Mouse (Mus musculus) embryonic fibroblast, embryonic 13.5 days (primary cell): Measurements from ENCODE around the gene Pde8b.

Experiments
- CTCF ChIP-seq: IDR thresholded peaks from 2 replicates; pipeline ENCODE4 v1.5.1; 2011; ENCODE audit warnings: mild to moderate bottlenecking, control low read depth, low read length, moderate library complexity, borderline replicate concordance; ENCODE audit not compliant: insufficient read depth
- POLR2A ChIP-seq: IDR thresholded peaks from 2 replicates; pipeline ENCODE4 v1.6.1; 2011; ENCODE audit warnings: low read depth, mild to moderate bottlenecking, control low read depth, low read length, moderate library complexity

GRCm38 (mm10) chr13:95176399-95176798 lies 73.7 kb downstream of the Pde8b start:
- TF ChIP-seq POLR2A: no peak
- no peak for TF ChIP-seq CTCF
